Mouse (Mus musculus) gastrocnemius, postnatal 14 days (tissue): ENCODE data around the gene Prr13. TPM values are rescaled to one million over a fixed set of nuclear protein-coding genes. Genes with fewer than 3 reads are reported as not detected.

Source experiments
- DNase-seq: peaks from one replicate; pipeline ENCODE4 v3.0.0; 2021; ENCODE audit warnings: mixed read lengths
- intact Hi-C: fragments of 180-260 bp; cut with DNase I; formaldehyde crosslinking; loops from one replicate; pipeline ENCODE4 v1.15.1; 2025; ENCODE audit warnings: low total_unique reads
- long read RNA-seq, 2 experiments: library from polyadenylated mRNA; stranded (forward); transcript quantifications; one replicate each; pipeline ENCODE4 v2.0.0; 2021
- total RNA-seq, 2 experiments: library from RNA; stranded (reverse); gene quantifications; 2 replicates each; pipeline ENCODE4 v1.2.3; 2021

The Prr13 gene
- 10 to 100 TPM; 12.1 to 13.6 TPM for total RNA-seq
- long read RNA-seq, experiment 1, transcript Prr13-201 (5 exons, 1,224 nt), result major isoform, 8 of 17 reads
- long read RNA-seq, experiment 1, transcript Prr13-204 (4 exons, 1,055 nt), result minor isoform, 7 of 17 reads
- long read RNA-seq, experiment 1, partial matches to known transcripts, result 0 of 17 reads
- long read RNA-seq, experiment 1, other reads (novel, unspliced or antisense), result 0 of 17 reads
- long read RNA-seq, experiment 2, transcript Prr13-204 (4 exons, 1,055 nt), result major isoform, 8 of 13 reads
- long read RNA-seq, experiment 2, partial matches to known transcripts, result 0 of 13 reads
- long read RNA-seq, experiment 2, other reads (novel, unspliced or antisense), result 0 of 13 reads

DNA sequence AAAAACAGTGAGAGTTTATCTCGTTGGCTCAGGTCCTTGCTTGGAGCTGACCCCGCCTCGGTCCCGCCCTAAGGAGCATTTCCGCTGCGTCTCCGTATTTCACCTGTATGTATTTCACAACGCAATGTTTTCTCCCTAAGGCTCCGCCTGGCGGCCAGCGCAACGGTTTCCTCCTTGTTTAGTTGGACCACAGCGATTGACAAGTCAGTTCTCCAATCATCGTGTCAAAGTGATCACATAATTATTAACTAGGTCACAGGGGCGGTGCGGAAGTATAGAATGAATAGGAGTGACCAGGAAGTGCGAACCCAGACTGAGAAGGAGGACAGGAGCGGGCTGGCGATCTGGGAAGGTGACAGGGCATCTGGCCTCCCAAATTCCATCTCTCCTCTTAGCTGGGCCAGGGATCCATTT, at the start of gene Prr13:
Prr13 (plus strand) TSS at position 125 of the 414 bp plus-strand sequence.
- peak; percentile 83 for DNase-seq
- intact Hi-C loops, result no loop called here

DNA sequence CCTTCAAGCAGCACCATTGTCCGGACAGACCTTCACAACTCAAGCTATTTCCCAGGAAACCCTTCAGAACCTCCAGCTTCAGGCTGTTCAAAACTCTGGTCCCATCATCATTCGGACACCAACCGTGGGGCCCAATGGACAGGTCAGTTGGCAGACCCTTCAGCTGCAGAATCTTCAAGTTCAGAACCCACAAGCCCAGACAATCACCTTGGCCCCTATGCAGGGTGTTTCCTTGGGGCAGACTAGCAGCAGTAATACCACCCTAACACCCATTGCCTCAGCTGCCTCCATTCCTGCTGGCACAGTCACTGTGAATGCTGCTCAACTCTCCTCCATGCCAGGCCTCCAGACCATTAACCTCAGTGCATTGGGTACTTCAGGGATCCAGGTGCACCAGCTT, 49.5 kb upstream of the Prr13 start:
- DNase-seq, result no peak
- intact Hi-C loops, result no loop called here

DNA sequence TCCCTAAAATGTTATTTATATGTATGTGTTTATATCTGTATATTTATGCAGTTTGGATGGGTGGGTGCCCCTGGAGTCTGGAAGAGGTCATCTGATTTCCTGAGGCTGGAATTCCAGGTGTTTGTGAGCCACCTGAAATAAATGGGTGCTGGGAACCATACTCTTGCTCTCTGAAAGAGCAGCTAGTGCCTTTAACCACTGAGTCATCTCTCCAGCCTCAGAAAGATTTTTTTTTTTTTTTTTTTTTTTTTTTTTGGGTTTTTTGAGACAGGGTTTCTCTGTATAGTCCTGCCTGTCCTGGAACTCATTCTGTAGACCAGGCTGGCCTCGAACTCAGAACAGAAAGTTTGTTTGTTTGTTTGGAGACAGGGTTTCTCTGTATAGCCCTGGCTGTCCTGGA, 47.8 kb upstream of the Prr13 start:
- DNase-seq, result no peak
- intact Hi-C loops, result no loop called here

DNA sequence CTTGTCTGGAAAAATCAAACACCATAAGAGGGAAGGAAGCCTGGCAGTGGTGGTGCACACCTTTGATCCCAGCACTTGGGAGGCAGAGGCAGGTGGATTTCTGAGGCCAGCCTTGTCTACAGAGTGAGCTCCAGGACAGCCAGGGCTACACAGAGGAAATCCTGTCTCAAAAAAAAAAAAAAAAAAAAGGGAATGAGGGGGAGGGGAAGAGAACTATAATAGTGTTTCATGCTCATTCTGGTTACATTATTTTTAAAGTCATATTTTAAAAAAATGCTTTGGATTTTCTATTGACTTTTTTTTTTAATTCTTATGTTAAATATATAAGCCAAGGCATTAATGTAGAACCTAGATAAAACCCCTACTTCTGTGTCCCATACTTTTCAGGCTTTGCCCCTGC, 45.1 kb upstream of the Prr13 start:
- intact Hi-C loops, result no loop called here
- no peak for DNase-seq

DNA sequence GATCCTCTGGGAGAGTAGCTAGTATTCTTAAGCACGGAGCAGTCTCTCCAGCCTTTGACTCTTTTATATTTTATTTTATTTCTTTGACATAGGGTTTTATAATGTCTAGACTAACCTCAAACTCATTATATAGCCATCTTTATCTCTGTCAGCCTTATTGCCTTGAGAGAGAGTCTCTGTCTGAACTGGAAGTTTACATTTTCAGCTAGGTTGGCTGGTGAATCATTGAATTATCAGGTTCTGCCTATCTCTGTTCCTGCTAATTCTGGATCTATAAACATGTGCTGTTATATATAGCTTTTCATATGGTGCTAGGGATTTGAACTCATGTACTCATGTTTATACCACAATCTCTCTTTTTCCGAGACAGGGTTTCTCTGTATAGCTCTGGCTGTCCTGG, 41.3 kb upstream of the Prr13 start:
- DNase-seq, result no peak
- intact Hi-C loops, result no loop called here

DNA sequence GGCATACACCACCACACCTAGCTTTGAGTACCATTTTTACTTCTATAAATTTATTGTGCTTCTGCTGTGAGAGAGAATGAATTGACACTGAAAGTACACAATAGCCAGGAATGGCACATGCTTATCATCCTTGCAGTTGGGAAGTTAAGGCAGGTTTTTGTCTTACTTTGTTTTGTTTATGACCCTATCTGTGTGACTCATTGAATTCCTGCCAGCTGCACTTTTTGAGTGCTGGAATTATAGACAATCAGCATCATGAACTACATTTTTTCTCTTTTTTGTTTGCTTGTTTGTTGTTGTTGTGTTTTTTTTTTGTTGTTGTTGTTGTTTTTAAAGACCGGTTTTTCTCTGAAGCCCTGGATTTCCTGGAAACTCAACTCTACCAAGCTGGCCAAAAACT, 37.8 kb upstream of the Prr13 start:
- intact Hi-C loops, result loop anchor here (5.0 kb wide), 1 partner anchor 39 kb away; no protein-coding TSS in a partner anchor
- DNase-seq, result no peak

DNA sequence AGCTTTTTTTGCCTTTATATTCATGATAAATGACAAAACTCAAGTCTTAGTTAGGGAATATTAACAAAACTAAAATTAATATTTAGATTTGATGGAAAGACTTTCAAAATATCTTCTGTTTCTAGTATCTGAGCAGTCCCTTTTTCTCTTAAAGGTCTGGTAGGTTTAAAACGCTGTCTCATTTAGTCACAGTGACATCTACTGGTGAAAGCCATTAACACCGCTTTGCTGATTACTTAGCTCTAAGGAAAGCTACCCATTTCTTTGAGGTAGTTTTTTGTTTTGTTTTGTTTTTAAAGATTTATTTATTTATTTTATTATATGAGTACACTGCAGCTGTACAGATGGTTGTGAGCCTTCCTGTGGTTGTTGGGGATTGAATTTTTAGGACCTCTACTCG, 37.4 kb upstream of the Prr13 start:
- DNase-seq, result no peak
- intact Hi-C loops, result loop anchor here (5.0 kb wide), 1 partner anchor 39 kb away; no protein-coding TSS in a partner anchor

DNA sequence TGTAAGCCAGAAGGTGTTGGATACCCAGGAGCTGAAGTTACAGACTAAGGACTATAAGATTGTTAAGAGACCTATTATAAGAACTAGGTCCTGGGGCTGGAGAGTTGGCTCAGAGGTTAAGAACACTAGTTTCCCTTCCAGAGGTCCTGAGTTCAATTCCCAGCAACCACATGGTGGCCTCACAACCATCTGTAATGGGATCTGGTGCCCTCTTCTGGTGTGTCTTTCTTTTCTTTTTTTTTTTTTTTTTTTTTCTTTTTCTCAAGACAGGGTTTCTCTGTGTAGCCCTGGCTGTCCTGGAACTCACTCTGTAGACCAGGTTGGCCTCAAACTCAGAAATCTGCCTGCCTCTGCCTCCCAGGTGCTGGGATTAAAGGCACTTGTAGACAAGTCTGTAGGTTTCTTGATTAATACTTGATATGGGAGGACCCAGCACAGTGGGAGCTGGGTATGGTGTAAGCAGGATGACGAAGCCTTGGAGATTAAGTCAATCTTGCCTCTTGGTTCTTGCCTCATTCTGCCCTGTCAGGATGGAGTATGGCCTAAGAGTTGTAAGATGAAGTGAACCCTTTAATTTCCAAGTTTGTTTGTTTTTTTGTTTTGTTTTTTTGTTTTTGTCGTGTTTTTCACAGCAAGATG, 35.1 kb upstream of the Prr13 start:
- DNase-seq, result no peak
- intact Hi-C loops, result loop anchor here (5.0 kb wide), 1 partner anchor 41 kb away; no protein-coding TSS in a partner anchor

DNA sequence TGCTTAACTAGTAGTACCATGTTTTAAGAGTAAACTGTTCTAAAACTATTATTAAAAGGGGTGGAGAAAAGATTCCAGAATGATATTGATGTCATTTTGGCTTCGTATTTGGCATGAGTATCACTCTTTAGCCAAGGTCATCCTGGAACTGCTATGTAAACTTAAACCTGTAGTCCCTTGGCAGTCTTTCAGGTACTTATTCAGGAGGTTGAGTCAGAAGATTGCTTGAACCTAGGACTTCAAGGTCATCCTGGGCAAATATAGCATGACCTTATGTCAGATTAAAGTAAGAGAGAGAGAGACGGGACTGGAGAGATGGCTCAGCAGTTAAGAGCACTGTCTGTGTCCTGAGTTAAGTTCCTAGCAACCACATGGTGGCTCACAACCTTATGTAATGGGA, 34.2 kb upstream of the Prr13 start:
- no peak for DNase-seq
- intact Hi-C loops, result loop anchor here (5.0 kb wide), 1 partner anchor 42 kb away; no protein-coding TSS in a partner anchor

DNA sequence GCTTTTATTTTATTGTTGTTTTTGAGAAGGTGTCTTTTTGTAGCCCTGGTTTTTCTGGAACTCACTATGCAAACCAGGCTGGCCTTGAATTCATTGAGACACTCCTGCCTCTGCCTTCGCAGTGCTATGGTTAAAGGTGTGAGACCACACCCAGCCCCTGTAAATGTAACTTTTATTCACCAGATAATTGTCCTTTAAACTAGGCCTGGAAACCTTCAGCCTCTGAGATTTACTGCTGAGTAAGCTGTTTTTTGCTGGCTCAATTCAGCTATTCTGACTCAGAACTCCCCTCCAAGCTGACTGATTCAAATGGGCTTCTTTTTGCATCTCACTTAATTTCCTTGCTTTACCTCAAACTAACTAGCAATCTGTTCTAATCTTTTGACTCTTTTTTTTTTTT, 31.9 kb upstream of the Prr13 start:
- intact Hi-C loops, result no loop called here
- no peak for DNase-seq

DNA sequence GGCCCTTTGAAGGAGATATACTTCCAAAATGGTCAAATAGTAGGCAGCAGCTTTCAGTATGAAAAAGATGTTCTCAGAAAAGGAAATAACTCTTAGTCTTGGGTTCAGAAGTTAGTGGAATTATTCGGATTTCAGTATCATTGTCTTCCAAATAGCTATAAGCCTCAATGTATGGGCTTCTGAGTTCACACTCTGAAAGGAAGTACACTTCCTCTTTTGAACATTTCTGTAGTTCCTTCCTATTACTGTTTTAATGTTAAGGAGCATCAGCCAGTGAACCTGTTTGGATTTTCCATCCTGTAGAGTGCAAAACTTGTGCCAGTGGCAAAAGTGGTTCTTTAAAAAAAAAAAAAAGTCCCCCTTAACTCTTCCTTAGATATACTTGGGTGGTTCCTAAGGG, 26.8 kb upstream of the Prr13 start:
- DNase-seq, result no peak
- intact Hi-C loops, result no loop called here

DNA sequence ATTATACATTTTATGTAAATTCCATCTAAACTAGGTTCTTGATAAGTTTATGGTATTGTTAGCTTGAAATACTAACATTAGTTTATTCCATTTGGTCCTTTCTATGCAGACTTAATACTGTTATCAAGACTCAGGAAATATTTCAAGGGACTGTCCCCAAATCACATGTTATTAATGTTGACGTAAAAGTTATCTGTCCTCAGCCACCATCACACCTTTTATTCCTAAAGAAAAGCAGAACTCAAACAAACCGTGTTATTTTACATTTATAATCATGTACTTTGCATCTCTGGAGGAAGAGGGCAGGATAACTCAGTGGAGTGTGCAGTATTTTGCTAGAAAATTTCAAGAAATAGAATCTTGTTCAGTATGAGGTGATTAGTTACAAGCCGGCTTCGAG, 25.7 kb upstream of the Prr13 start:
- DNase-seq, result no peak
- intact Hi-C loops, result no loop called here

DNA sequence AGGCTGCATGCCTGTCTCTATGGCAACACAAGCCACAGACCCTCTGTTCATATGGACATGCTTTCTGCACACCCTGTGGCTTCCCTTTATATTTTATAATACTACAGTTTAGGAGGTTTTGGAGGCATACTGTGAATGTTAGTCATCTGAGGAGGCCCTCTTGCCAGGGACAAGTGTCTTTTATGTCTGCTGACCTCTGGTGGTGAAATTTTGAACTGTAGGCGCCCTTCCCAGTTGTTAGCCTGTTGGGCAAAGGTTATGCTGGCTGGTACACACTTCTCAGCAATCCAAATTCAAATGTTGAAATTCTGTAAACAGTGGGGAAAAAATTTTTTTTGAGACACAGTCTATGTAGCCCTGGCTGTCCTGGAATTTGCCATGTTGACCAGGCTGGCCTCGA, 16.3 kb upstream of the Prr13 start:
- intact Hi-C loops, result loop anchor here (5.0 kb wide), 1 partner anchor 60 kb away; no protein-coding TSS in a partner anchor
- peak; percentile 73 for DNase-seq

DNA sequence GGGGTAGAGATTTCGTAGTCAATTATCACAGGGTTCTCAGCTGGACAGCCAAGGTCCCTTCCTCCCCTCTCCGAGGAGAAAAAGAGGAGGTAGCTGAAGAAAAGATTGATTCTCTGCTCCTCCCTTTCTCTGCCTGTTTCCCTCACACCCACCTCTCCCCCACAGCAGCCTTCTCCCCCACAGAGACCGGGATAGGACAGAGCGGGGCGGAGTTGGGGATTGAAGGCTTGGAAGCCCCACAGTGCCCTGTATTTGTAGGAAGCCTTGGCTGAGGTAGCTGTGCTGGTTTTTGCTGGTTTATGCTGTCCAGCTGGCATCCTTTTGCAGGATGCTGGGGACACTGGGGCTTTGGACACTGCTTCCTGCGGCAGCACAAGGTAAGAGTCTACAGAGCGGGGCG, 13.7 kb upstream of the Prr13 start, which contains the start of gene Amhr2:
Amhr2 (plus strand) TSS at position 222 of the 400 bp plus-strand sequence.
- DNase-seq, result no peak
- intact Hi-C loops, result no loop called here

DNA sequence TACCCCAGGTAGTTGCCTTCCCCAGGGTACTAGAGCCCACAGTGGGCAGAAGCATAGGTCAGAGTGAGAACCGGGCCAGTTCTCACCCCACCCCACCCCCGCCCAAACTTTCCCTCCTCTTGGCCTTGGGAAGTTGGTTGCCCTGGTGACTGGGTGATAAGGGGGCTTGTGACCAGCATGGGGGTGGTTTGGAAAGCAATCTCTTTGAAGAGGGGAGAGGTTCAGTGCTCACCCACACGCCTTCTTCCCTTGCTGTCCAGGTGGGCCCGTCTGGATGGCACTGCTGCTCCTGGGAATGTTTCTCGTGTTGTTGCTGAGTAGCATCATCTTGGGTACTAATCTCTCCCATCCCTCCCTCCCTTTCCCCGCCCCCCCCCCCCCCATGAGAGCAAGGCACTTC, 12.4 kb upstream of the Prr13 start:
- no peak for DNase-seq
- intact Hi-C loops, result no loop called here

DNA sequence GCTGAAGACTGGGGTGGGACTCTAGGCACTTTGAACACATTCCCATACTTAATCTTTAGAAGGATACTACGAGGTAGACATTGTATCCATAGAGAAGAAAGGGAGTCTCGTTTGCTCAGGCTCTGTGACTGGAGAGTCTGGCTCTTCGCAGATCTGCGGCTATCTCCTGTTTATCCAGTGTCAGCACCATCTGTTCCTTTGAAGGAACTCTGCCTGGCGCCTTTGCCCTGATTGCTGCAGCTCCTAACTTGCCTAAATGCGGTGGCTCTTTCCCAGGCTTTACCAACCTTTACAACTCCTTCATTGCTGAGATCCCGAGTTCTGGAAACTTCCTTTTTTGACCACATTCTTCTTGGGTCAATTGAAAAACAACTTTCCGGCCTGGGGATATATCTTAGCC, 9.5 kb upstream of the Prr13 start:
- intact Hi-C loops, result no loop called here
- no peak for DNase-seq

DNA sequence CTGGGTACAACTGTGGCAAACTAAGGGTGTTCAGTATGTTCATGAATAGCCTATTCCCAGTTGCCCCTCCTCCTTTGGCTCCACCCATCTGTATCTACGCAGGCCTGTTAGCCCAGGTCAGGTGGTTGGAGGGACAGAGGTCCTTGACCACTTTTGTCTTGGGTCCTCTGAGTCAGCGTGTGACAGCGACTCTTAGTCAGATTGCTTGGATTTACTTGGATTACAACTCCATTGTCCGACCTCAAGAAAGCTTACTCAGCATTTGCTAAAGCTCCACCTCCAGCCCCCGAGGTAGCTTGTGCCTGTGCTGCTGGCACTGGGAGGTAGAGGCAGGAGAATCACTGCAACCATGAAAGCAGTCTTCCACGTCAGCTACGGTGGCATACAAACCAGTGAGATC, 7.9 kb upstream of the Prr13 start:
- no peak for DNase-seq
- intact Hi-C loops, result no loop called here

DNA sequence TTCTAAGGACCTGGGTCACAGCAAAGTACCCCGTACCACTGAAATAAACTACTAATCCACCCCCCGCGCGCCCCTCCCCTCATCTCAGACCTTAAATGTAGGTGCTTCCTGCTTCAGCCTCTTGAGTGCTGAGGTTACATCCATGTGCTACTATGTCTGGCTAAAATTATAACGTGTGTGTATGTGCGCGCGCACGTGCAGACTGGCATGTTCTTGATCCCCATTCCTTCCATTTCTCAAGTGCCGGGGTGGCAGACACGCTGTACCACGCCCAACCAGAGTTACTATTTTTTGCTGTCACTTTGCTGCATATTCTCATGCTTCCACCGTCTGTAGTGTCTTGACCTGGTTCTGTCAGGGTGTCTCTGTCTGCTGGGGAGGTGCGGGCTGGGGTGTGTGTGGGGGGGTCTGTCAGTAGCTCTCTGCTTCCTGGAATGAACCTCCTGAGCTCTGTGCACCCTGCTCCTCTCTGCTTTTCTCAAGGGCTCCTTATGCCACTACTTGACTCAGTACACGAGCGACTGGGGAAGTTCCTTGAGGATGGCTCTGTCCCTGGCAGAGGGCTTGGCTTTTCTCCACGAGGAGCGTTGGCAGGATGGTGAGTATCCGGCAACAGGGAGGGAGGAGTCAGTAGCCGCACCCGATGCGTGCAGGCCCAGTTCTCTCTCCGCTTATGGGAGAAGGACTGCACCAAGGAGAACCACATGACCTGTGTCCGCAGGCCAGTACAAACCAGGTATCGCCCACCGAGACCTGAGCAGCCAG, 7.0 kb upstream of the Prr13 start:
- DNase-seq, result peak; percentile 45
- intact Hi-C loops, result no loop called here

DNA sequence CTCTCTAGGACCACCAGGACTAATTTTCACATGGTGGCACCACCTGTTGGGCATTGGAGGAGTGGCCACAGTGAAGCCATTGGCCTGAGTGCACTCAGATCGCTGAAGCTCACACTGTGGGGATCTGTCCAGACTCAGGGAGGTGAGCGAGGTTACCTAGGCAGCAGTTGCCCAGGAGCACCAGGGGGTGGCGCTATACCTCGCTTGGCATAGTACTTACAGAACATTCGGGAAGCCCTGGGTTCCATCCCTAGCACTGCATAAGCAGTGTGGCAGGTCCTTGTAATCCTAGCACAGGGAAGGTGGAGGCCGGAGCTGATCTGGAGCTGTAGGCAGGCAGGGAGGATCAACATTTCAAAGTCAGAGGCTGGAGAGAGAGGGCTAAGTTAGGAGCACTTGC, 2.8 kb upstream of the Prr13 start:
- no peak for DNase-seq
- intact Hi-C loops, result no loop called here

DNA sequence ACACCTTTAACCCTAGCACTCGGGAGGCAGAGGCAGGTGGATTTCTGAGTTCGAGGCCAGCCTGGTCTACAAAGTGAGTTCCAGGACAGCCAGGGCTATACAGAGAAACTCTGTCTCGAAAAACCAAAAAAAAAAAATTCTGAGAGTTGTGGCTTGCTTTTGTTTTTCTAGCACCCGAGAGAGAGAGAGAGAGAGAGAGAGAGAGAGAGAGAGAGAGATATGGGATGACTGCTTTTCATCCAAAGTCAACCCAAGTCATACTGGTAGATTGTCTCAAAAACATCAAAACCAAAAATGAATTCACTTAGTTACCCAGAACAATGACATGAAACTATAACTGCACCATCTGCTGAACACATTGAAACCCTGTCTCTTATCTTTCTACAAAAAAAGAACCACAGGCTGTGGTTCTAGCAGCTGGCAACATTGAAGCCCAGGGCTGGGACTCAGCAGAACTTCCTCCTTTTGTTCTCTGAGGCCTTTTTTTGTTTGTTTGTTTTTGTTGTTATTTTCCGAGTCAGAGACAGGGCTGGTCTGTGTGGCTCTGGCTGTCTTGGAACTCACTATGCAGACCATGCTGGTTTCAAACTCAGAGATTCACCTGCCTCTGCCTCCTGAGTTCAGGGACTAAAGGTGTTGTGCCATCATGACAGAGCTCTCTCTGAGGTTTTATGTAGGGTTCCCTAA, 635 bp upstream of the Prr13 start:
- DNase-seq, result no peak
- intact Hi-C loops, result no loop called here
